Mouse (Mus musculus): Measurements from ENCODE around the gene Slc35e3.

The Slc35e3 gene

DNA sequence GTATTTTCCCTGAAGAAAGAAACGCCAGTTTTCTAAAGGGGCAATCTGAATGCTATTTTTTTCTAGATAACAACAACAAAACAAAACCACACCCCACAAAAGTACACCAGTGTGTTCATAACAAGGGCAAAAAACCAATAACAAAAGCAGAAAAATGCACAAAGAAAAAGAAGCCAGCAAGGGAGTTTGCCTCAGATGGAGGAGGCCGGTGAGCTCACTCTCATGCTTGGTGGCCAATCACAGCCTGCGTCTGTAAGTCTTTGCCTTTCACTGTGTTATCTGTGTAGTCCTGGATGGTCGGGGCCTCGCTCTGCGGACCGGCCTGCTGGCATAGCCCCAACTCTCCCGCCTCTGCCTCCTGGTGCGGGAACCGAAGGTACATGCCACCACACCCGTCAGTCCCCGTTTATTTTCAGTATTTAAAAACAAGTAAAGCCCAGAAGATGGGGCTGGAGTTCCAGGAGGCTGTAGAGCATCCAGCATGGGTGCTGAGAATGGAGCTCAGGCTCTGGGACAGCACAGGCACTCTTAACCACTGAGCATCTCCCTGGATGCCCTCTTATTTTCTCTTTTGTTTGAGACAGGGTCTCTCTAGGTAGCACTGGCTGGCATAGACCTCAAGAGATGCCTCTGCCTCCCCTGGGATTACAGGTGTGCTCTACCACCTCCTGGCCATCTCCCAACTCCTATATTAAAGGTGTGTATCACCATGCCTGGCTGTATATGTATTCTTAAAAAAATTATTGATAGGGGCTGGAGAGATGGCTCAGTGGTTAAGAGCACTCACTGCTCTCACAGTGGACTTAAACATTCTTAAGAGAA lies 30.3 kb upstream of the Slc35e3 start:
- DNase-seq (ENCODE audit: extremely low spot score) = no peak

DNA sequence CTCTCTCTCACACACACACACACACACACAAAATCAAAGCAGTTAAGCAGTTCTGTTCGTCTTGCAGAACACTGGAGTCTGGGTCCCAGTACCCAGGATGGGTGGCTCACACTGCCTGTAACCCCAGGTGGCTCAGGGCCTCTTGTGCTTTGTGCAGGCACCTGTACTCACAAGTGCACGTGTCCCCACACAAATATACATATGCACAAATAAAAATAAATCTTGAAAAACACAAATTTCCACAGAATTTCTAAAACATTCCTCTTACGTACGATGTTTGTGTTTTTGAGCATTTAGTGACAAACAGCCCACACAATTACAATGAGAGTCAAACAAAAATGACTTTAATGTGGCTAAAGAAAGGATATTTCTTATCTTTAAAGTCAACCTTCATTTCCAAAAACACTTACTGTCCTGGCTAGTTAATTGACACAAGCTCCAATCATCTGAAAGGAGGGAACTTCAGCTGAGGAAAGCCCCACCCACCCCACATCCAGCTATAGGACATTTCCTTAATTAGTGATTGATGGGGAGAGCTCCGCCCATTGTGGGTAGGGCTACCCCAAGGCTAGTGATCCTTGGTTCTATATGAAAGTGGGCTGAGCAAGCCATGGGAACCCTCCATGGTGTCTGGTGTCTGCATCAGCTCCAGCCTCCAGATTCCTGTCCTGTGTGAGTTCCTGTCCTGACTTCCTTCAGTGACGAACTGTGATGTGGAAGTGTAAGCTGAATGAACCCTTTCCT lies 29.4 kb upstream of the Slc35e3 start:
- no peak for DNase-seq (ENCODE audit: extremely low spot score)

DNA sequence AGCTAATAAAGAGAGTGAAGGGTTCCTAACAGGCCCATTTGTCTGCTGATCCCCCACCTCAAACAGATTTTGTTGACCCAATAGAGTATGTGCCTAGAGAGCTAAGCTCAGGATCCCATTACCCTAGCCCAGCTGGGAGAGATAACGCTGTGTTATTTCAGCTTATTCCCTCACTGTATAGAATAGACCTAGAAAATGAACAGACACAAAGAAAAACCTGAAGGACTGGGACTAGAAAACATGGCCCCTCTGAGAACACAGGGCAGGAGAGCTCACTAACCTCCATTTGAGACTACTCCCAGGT lies 28.6 kb upstream of the Slc35e3 start:
- no peak for DNase-seq (ENCODE audit: extremely low spot score)

DNA sequence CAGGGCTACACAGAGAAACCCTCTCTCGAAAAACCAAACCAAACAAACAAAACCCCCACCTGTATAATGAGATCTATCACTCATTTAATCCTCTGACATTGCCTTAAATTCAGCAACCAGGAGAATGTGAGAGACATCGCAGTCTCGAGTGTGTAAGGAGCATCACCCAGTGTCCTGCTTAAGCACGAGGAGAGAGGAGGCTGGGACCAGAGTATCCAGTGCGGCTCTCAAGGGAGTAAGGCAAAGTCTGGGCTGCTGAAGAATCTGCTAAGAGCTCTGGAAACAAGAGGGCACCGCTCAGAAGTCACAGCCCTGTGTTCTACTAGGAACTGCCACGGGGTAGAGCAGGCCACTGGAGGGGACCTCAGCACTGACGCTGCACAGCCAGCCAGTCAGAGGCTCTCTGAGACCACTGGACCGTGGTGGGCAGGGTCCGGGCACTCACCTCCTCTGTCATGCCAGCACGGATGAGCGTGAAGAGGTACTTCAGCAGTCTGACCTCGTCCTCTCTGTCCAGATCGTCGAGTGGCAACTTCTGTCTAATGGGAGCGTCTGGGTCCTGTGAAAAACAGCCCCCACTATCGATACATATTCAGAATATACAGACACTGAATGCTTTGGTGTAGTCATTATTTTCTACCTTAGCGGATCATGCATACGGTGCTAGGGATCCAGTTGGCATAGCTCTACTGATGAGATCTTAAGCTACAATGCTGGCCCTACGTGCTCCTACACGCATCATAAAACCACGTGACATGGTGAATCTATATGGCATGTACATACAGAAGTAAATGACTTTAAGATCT lies 28.0 kb upstream of the Slc35e3 start:
- no peak for DNase-seq (ENCODE audit: extremely low spot score)

DNA sequence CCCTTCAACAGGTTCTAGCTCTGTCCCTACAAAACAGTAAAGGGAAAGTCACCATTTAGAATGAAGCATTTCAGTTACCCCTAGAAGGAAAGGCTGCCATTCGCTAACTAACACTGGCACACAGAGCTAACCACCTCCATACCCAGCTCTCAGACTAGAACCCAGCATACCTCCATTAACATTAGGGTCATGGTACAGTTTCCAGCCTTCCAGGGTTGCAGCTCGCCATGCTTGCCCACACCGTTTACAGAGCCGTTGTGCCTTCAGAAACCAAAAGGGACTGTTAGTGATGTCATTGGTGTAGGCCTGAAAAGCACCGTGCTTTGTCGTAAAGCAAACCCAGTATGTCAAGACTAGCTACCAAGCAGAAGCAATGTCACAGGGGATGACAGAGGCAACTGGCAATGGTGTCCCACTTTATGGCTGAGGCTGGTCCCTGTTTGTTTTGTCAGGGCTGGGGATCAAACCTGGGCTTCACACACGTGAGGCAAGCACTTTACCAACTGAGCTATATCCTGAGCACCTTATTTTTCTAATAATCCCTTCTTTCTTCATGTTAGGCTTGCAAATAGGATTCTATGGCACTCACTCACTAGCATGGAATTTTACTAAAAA lies 27.0 kb upstream of the Slc35e3 start:
- DNase-seq (ENCODE audit: extremely low spot score) = no peak

DNA sequence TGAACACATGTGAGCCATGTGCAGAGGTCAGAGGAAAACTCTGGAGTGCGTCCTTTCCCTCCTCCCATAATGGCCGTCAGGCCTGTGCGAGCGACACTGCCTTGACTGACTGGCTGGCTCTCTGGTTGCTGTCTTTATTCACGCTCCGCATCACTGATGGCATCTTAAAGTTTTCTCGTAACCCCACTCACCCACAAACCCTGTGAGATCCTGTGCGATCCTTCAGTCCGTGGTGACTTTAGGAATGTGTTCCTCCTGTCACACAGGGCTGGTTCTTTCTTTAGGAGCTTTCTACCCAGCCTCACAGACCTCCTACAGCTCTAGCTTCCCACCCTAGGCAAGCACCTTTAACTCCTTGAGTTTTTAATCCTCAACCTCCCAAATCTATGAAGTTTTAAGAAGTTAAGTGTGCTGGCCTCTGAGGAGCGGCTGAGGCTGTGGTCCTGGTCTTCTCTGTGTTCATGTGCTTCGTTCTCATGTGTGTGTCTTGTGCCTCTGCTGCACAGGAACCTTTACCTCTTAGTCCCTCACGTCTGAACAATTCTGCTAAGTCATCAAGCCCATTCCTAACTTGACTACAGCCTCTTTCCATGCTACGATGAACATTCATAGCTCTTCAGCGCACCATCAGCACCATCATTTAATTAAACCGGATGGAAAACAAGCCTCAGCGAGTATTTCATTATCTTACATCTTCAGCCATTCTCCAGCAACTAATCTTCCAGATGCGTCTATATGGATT lies 26.4 kb upstream of the Slc35e3 start:
- DNase-seq (ENCODE audit: extremely low spot score) = no peak

DNA sequence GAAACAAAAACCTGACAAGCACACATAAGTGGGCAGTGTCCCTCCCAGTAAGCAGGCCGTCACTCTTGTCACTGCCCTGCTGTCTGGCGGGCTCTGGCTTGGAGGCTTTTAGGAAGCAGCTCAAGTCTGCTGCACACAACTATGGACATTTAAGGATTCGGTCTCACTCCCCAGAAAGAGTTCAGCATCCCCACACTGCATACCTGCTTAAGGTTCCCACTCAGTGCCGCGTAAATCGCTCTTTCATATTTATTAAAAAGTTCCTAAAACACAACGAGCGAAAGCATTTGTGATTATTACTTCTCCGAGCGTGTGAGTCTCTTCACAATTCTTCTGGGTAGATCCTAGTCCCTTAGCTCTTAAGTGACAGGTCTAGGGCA lies 25.0 kb upstream of the Slc35e3 start:
- no peak for DNase-seq (ENCODE audit: extremely low spot score)

DNA sequence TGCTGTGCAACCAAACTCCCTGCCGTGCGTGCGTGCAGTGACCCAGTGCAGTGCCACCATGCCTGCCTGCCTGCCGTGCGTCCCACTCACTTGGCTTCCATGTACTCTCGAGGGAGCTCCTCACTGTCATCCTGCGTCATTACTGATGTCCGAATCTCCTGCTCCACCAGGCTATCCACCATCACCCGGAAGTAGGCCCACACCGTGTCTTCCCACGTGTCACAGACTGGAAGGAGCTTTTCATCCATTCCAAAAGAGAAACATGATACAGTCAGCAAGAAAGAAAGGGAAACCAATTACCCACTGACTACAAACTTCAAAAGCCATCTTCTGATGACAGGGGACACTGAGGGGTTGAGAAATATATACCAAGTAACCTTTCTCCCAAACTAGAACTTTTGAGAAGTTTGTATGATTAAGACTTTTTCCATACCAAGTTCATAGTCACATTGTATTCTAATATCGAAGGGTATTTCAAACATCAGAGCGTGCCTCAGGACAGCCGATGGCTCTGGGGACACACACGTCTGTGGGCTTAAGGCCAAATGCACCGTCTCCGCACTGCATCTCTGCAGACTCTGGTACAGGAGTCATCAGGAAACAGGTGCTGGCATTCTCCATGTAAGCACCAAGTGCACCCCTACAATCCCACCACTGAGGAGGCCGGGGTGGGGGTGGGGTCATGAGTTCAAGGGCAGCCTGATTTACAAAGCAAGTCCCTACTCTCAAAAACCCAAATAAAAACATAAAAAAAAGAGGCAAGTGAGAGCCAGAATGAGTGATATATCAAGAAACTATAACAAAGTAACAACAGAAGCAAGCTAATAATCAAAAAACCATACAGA lies 24.3 kb upstream of the Slc35e3 start:
- no peak for DNase-seq (ENCODE audit: extremely low spot score)

DNA sequence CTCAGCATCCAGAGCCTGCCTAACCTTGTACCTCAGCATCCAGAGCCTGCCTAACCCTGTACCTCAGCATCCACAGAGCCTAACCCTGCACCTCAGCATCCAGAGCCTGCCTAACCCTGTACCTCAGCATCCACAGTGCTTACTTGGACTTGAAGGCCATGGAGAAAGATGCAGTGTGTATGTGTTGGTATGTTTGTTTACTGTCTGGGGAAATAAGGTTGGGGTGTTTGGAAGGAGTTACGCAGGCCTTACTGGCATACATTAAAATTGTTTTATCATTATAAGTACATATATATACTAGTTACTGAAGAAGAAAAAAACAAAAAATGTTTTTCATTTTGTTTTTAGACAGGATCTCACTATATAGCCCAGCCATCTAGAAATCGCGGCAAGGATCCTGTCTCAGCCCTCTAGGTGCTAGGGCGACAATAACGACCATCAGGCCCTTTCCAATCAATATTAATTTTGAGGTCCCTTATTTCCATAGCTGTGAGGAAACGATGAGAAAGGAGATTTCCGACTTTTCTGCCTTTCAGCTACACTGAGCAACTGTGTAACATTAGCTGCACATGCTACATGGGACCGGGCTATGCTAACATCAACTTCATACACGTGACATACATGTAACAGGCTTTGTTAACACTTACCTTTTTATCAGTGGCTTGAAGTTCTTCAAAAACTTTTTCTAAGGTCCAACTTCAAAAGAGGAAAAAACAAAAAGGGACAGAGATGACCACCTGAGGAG lies 23.5 kb upstream of the Slc35e3 start:
- no peak for DNase-seq (ENCODE audit: extremely low spot score)

DNA sequence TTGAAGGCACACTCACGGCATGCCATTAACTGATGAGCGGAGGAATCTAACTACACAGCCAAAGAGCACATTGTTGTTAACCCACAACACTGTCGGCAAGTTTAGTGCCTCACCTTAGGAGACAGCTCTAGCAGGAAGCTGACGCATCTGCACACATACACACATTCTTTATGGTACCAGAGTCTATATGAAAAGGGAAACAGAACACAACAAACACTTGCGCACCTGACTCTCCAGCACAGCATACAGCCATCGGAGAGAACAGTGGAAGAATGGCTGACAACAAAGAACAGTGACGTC lies 21.9 kb upstream of the Slc35e3 start:
- DNase-seq (ENCODE audit: extremely low spot score) = no peak

DNA sequence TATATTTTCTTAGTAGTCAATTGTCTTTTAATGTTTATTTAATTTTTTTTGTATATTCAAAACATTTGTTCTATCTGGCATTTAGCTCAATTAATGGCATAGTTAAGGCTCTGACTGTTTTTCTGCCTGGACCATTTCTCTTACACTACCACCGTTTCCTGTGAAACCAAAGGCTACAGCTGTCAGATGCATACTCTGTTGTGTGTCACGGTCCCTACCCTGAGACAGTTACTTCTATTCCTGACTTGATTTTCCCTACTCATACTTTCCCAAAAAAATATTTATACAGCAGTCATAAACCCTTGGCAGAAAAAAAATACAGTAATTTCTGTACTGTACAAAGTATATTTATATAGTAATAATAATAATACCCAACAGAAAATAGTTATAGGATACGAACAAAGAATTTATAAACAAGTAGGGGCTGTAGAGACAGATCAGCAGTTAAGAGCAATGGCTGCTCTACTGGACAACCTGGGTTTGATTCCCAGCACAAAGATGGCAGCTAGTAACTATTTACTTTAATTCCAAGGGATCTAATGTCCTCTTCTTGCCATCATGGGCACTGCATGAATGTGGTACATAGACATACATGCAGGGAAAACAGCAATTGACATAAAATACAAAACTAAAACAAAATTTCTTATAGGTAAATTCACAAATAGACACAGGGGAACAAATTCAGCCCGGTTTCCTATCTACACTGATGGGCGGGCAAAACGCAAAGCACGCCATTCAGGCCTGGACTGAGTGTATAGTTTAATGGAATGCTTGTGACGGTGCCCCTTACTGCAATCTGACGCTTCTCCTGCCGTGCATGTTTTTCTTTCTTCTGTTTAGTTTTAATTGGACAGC lies 21.3 kb upstream of the Slc35e3 start:
- DNase-seq (ENCODE audit: extremely low spot score) = no peak

DNA sequence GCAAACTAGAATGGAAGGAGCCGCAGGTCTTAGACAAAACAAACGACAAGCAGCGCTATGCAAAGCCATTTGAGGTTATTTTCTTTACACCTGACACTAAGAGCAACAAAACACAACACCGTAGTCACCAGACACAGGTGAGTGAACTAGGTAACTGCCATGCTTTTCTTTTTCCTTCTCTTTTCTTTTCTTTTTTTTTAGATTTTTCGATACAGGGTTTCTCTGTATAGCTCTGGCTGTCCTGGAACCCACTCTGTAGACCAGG lies 20.7 kb upstream of the Slc35e3 start:
- no peak for DNase-seq (ENCODE audit: extremely low spot score)

DNA sequence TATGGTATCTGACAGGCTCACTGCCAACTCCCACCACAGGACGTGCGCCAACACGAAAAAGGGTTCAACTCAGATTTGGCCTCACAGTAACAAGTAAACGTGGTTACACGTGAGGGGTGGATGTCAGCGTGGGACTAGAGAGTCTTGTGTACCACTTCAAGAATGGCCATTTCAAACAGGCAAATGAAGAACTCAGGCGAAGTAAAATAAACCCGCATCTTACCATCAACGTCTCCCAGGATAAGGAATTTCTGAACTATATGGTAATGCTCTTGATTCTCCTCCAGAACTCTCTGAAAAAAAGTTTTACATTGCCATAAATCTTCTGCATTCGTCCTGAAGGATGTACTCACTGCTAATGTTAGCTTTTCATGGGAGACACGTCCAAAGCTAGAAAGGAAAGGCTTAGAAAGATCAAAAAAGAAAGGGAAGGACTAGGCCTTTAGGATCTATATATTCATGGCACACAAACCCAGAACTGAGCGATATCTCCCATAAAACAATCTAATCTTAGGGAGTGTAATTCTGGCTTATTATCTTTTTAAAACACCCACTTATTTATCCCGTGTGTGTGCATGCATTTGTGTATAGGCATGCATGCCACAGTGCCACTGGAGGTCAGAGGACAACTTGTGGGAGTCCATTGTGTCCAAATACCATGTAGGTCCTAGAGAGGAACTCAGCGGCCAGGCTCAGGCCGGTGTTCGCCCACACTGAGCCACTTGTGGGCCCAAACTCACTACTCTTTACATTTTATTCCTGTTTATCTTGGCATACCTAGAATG lies 20.1 kb upstream of the Slc35e3 start:
- DNase-seq (ENCODE audit: extremely low spot score) = no peak

DNA sequence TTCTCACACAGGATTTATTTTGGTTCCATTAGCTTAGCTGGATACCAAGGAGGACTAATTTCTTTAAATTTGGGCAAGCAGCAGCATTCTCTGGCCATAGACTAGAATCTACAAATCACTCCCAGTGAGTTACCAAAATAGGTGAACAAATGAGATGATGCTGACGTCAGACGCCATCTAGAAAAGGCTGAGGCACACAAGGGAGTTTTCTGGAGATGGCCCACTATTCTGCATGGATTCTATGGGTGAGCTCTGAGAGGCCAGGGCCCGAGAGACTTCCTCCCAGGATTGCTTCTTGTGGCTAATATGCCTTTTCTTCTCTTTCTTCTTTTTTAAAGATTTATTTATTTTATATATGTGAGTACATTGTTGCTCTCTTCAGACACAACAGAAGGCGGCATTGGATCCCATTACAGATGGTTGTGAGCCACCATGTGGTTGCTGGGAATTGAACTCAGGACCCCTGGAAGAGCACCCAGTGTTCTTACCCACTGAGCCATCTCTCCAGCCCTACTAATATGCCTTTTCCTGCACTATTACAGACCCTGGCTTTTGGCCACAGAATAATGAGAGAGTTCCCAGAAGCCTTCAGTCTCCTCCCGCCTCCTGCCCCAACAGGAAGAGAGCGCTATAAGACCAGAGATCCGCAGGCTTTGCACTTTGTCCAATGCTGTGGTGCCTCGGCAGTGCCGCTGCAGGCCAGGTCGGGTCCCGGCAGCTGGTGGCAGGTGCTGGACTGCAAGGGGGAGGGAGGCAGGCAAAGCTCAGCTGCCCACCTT lies 19.1 kb upstream of the Slc35e3 start:
- DNase-seq (ENCODE audit: extremely low spot score) = no peak

DNA sequence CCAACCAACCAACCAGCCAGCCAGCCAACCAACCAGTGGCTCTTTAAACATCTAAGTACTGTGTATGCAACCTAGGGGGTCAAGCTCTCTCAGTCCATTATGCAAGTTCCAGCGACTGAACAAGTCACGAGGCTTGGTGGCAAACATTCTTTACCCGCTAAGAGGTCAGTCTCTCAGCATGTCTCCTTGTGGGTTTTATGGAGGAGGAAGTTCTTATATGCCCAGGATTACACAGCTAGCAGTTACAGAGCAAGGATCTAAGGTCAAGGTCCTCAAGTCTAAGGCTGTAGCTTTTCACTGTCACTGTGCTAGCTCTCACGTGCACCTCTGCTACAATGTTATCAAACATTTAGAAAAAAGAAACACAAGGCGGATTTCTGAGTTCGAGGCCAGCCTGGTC lies 18.4 kb upstream of the Slc35e3 start:
- no peak for DNase-seq (ENCODE audit: extremely low spot score)

DNA sequence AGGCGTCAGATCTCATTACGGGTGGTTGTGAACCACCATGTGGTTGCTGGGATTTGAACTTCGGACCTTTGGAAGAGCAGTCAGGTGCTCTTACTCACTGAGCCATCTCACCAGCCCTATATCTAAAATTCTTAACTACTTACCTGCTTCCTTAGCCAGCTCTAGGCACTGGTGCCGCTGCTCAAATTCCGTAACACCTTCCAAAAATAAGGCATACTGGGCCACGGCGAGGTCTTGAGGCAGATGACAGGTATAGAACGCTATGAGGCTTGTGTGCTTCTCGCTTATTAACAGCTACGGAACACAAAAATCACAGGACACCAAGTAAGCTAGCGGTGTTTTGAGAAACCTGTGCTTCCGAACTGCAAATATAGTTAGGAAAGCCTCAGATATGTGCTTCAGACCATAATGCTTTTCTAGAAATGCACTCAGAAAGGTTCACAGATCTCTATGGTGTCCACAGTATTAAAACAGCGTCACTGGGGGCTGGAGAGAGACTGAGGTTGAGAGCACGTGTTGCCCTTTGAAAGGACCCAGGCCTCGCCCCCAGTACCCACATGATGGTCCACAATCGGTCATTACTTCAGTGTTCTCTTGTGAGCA lies 17.5 kb upstream of the Slc35e3 start:
- DNase-seq (ENCODE audit: extremely low spot score) = no peak

DNA sequence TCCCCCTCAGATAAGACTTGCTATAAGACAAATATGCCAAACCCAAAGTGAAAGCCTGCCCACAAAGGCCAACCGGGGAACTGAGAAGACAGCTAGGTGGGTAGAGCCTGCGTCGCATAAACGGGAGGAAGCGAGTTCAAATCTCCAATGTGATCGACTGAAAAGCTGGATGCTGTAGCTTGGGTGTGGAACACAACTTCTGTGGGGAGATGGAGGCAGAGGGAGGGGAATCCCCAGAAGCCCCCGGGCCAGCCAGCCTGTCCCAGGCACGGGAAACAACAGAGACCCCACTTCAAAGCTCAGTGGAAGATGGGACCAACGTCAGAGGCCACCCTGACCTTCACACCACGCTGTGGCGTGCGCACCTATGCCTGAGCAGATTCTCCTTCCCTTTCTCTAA lies 16.8 kb upstream of the Slc35e3 start:
- DNase-seq (ENCODE audit: extremely low spot score) = no peak

Measured in embryo, embryonic 9.5 days (tissue).